Mouse (Mus musculus): ENCODE results near the gene Msi2. TPM values are rescaled to one million over a fixed set of nuclear protein-coding genes. Genes with fewer than 3 reads are reported as not detected.

Gene Msi2
- total RNA-seq, 2 experiments from 2014 or later, result 169 to 193 TPM

- H3K4me3 ChIP-seq, result no peak overlapping the region
- DNase-seq, result no peak
- H3K27ac ChIP-seq, result no peak overlapping the region
- intact Hi-C loops (cut with DNase I), result no loop called here
- TF ChIP-seq CTCF (IDR thresholded peaks at IDR 0.05), result no peak
Observed at GRCm38 (mm10) chr11:88688644-88689043, 29.7 kb downstream of the Msi2 start.

GRCm38 (mm10) chr11:88687711-88688110, 30.6 kb downstream of the Msi2 start:
- DNase-seq, result no peak
- H3K27ac ChIP-seq, result no peak overlapping the region
- no peak overlapping the region for H3K4me3 ChIP-seq
- no peak for TF ChIP-seq CTCF (IDR thresholded peaks at IDR 0.05)
- intact Hi-C loops (cut with DNase I), result no loop called here

DNA sequence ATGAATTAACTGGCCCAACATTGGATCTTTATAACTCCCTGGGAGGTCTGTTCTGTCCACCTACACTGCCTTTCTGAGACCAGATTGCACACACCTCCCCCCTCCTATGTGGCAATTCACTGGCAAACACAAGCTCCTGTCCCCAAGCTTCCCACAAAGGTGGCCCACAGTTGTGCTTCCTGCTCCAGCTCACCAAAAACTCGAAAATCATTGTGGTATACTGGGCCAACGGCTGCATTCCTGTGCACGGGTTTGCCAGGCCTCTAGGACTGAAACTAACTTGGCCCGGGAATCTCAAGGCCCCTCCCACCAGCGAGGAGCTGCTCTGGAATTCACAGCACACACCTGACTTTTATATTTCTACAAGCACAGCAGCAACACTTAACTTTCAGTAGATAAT, 31.3 kb downstream of the Msi2 start:
- H3K27ac ChIP-seq, result no peak overlapping the region
- no peak for DNase-seq
- no peak overlapping the region for H3K4me3 ChIP-seq
- intact Hi-C loops (cut with DNase I), result no loop called here
- no peak for TF ChIP-seq CTCF (IDR thresholded peaks at IDR 0.05)

DNA sequence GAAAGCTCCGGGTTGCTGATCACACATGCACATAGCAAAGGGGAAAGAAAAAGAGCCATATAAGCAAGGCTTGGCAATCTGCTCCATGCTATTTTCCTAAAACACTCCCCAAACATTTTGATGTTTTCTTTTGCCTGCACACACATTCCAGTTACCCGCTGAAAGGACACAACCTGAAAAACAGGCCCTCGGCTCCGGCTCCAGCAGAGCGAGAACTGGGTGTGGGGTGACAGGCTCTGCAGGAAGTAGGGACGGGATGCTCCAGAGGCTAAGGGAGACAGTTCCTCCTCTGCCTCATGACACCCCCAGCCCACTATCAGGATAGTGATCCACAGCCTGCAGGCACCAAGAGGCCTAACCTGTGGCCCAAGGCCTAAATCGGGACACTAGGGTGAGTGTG, 32.3 kb downstream of the Msi2 start:
- Histone ChIP-seq H3K4me3 (no peak overlapping the region), H3K27ac (no peak overlapping the region)
- no peak for DNase-seq
- TF ChIP-seq CTCF (IDR thresholded peaks at IDR 0.05), result no peak
- intact Hi-C loops (cut with DNase I), result no loop called here

DNA sequence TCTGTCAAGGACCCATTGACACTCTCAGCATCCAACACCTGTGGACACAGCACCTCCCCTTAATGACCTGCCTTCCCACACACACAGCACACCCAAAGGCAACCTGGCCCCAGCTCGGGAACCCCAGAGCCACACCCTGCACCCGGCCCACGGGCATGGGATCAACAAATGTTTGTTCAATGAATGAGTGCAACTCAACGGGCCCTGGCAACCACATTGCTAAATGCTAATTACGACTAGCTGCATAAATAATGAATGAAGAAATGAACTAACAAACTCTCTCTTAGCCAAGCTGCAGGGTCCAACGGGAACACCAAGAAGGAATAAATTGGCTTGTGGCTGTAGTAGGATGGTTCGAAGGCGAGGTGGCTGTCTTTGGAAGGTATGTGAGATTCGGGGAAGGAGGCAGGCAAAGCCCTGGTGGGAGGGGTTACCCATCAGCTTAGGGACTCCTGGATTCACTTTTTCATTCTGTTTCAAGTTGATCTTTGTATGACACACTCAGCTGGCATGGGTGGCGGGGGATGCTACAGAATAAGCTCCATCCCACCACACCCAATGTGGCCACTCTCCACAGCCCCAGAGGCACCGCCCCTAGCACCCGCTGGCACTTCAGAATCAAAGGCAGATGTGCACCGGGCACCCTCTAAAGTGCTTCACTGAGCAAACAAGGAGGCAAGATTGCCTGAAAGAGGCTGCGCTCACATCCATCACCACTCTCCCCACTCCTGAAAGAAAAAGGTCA, 35.1 kb downstream of the Msi2 start:
- Histone ChIP-seq H3K27ac (no peak overlapping the region), H3K4me3 (no peak overlapping the region)
- DNase-seq, result no peak
- intact Hi-C loops (cut with DNase I), result no loop called here
- TF ChIP-seq CTCF (IDR thresholded peaks at IDR 0.05), result no peak

DNA sequence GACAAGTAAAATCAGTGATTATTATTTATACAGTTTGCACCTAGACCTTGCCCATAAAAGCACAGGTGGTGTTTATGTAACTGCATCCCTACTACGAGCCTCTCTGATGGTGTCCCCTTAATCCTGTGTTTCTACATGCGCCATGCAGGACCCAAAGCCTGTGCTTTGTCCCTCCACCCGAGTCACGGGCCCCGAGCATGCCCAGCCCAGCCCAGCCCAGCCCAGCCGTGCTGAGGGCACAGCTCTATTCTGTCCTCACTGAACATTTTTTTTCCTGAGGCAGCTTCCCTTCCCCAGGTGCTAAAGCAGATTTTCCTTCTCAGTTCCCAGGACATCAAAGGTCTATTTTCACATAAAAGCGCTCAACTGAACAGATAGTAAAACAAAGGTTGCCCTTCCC, 41.0 kb downstream of the Msi2 start:
- H3K27ac ChIP-seq, result peak overlapping the region; percentile 24
- intact Hi-C loops (cut with DNase I), result no loop called here
- no peak for TF ChIP-seq CTCF (IDR thresholded peaks at IDR 0.05)

GRCm38 (mm10) chr11:88676597-88676996, 41.7 kb downstream of the Msi2 start:
- no peak overlapping the region for H3K4me3 ChIP-seq
- DNase-seq, result no peak
- intact Hi-C loops (cut with DNase I), result no loop called here
- no peak overlapping the region for H3K27ac ChIP-seq
- no peak for TF ChIP-seq CTCF (IDR thresholded peaks at IDR 0.05)

More for the DNA sequence above, 41.0 kb downstream of the Msi2 start:
- DNase-seq, result no peak
- no peak overlapping the region for H3K4me3 ChIP-seq

DNA sequence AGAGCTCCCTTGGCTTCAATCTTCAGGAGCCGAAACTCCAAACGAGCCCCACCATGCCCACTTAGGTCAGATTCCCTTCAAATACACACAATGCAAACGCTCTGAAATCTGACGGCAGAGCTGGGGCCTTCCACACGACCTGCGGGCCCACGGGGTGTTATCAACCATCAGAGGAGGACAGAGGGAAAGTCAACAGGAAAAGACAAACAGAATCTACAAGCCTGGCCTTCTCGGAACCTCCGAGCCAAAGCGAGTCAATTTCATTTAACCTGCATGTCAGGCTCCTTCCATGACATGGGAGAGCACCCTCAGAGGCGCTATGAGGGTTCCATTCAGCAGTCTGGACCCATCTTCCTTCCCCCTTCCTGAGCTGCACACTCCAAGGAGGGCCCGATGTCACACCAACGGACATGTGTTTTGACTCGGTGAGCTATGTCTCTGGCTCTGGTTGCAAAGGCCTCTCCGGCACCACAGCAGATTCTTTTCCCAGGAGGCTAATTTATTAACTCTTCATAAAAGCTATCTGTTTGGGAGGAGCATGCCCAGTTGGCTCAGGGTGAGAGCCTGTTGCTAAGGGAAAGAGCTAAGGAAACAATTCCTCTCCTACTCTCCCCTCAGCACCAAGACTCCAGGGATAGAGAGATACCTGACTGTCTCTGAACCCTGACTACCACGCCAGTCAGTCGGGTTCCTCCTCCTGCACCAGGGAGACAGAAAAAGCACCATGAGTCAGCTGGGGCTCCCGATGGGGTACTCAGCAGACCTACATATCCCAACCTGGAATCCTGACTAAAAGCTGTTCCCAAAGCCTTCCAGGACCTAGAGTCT, 42.6 kb downstream of the Msi2 start:
- DNase-seq, result peak; percentile 41
- Histone ChIP-seq H3K27ac (peak overlapping the region; percentile 61), H3K4me3 (no peak overlapping the region)
- intact Hi-C loops (cut with DNase I), result no loop called here
- TF ChIP-seq CTCF (IDR thresholded peaks at IDR 0.05), result no peak

- no peak for DNase-seq
- TF ChIP-seq CTCF (IDR thresholded peaks at IDR 0.05), result no peak
- intact Hi-C loops (cut with DNase I), result no loop called here
- Histone ChIP-seq H3K27ac (no peak overlapping the region), H3K4me3 (no peak overlapping the region)
Observed at GRCm38 (mm10) chr11:88674075-88674474, 44.2 kb downstream of the Msi2 start.

- DNase-seq, result no peak
- no peak for TF ChIP-seq CTCF (IDR thresholded peaks at IDR 0.05)
- H3K27ac ChIP-seq, result no peak overlapping the region; the same call in 1 of the 2 replicates
- intact Hi-C loops (cut with DNase I), result no loop called here
- no peak overlapping the region for H3K4me3 ChIP-seq
Observed at GRCm38 (mm10) chr11:88670925-88671324, 47.4 kb downstream of the Msi2 start.

DNA sequence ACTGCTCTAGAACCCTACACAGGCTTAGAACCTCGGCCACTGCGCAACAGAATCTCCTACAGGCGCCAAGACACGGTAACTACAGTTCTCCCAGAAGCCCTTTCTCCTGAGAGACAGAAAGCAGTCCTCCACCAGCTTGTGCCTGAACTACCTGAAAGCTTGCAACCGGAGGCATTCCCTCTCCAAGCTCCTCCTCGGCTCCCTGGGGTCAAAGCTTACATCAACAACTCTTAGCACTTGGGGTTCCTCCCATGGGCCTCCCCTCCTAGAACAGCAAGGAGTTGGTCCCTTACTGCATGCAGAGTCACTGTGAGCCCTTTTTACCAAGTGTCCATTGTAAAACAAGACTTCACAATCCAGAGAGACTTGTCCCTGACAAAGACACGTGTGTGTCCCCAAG, 49.2 kb downstream of the Msi2 start:
- intact Hi-C loops (cut with DNase I), result no loop called here
- DNase-seq, result no peak
- no peak overlapping the region for H3K4me3 ChIP-seq
- no peak for TF ChIP-seq CTCF (IDR thresholded peaks at IDR 0.05)
- H3K27ac ChIP-seq, result no peak overlapping the region

GRCm38 (mm10) chr11:88668345-88668744, 50.0 kb downstream of the Msi2 start:
- H3K4me3 ChIP-seq, result no peak overlapping the region
- DNase-seq, result no peak
- H3K27ac ChIP-seq, result no peak overlapping the region
- TF ChIP-seq CTCF (IDR thresholded peaks at IDR 0.05), result no peak
- intact Hi-C loops (cut with DNase I), result no loop called here

DNA sequence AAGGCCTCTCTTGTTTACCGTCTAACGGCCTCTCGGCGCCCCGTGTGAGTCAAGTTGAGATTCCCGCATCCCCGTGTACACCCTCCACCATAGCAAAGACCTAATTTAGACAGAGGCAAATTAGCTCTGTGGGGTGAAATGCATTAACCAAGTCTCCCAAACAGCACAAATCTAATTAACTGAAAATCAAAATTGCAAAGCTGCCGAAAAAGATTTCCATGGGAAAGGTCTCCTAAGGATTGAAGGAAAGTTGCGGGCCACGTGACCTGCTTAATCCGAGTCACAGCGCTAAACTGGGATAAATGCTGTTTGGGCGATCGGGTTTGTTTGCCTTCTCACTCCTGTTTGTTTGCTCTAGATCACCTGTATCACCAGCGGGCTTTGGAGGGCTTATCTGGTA, 52.5 kb downstream of the Msi2 start:
- DNase-seq, result no peak
- Histone ChIP-seq H3K4me3 (no peak overlapping the region), H3K27ac (peak overlapping the region; percentile 46; the same call in 1 of the 2 replicates)
- intact Hi-C loops (cut with DNase I), result no loop called here
- no peak for TF ChIP-seq CTCF (IDR thresholded peaks at IDR 0.05)

All from gastrocnemius, adult 2 months (tissue).